Mouse (Mus musculus): ENCODE measurements around the gene Mtcl1.

Mtcl1 gene

DNA sequence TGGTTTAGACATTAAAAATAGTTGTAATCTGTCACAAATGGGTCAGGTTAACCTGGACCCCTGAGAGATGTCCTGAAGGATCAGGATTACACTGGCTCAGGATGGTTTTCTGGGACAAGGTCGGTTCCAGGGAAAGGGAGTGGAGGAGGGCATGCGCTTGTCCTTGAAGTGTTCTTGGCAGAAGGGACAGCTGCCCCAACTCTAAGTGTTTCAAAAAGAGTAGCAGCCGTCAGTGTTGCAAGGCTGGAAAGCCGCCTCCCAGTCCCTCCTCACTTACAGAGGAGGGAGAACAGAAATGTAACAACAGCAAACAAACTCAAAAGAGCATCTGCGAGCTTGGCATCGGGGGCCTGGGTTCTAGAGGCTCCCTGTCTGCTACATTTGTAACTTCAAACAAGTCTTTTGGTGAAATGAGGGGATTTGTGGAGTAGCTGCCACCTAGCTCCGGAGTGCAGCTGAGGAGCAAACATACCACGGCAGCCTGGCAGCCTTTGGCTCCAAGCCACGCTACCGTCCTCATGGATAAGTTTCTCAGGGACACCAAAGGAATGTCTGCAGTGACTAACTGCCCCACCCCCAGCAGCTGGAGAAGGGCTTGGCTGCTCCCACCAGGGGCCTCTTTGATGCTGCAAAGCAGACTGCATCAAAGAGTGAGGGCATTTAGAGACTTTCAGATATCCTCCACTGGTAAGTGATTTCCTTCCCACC is 44.5 kb downstream of the Mtcl1 start:
- peak; percentile 76 for DNase-seq

DNA sequence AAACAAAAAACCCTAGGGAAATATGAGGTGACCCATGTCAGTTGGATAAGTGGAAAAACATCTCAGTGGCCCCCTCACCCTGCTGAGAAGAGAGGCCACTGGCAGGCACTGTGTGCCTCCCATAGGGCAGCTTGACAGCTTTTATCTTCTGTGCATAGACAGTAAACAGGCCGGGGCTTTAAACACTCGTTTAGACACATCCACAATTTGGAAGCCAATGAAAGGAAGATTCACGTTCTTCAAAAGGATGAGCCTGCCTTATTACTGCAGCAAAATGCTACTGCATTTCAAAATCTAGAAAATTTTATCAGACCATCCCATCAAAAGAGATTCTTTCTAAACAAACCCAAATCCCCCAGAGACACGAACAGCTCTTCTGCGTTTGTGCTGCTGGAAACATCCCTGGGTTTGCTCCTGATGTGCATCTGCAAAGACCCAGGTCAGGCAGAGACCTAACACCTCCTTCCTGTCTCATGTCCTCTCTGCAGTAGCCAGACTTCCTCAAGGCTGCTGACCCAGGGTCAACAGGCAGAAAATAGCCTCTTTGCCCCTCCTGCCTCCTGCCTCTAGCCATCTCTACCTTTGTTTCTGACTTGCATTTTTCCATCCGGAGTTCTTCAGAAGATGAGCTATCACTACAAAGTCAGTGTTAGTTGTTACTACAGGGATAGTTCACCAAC is 46.6 kb downstream of the Mtcl1 start:
- peak; percentile 39 for DNase-seq

- DNase-seq: peak; percentile 24
Measured at GRCm38 (mm10) chr17:66401596-66402265, 47.8 kb downstream of the Mtcl1 start.

DNA sequence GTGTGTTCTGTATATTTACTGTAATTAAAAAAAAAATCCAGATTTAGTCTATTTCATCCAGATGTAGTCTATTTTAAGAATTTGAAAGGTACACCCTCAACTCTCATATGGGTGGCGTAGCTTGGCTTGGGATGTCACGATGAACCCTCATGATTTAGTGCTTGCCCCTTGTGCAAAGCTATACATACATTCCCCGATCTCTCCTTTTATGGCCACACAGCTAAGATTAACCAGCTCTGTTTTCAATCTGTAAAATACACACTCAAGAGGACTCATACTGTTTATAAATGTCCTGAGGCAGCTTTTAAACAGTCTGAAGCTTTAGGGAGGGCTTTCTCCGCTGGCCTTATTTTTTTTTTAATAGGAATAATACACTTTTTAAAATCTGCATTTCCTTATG is 49.8 kb downstream of the Mtcl1 start:
- DNase-seq: no peak

- no peak for DNase-seq
Measured at GRCm38 (mm10) chr17:66394571-66394970, 55.0 kb downstream of the Mtcl1 start.

- no peak for DNase-seq
Measured at GRCm38 (mm10) chr17:66388307-66388706, 61.2 kb downstream of the Mtcl1 start.

DNA sequence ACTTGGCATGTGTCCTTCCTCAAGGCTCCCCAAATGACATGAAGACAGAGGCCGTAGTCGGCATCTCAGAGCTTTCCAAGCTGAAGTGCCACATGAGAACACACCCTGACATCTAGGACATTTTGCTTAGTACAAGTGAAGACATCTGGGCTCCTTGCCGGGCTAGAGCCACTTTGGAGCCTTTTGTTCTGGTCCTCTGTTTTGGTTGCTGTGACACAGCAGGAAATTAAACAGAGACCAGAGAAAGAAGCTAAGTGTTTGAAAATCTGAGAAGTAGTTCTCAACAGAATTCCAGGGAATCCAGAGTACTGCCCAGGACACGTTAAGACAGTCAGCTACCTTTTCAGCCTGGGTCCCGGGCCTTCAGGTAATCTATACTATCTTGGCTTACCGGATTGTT is 68.2 kb downstream of the Mtcl1 start:
- no peak for DNase-seq

DNA sequence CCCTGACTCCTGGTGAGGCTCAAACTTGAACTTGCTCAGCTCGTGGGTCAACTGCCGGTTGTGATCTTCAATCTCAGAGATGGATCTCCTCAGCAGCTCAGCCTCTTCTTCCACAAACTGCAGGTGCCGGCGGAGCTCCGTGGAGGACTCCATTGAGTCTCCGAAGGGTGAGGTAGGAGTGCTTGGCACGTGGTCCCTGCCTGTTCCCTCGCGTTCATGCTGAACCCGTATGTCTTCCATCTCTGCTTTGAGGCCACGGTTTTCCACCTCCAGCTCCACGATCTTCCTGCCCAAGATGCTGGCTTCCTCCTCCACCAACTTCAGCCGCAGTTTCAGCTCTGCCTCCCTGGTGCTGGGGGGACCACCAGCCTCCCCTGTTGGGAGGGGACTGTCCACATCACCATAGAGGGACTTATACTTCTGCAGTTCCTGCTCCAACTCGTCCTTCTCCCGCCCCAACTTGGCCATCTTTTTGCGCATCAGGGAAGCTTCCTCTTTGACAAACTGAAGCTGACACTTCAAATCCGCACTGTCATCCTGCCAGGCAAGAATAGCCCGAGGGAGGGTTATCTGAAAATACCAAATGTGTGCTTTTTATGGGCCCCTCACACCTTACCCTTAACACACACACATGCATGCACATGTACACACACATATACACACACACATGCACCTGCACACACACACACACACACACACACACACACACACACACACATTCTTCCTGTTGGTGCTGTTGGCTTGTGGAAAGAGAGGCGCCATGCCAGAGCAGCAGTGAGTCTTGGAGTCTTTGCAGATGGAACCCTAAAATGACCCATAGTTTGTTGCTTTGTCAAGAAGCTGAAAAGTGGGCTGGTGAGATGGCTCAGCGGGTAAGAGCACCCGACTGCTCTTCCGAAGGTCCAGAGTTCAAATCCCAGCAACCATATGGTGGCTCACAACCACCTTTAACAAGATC is 69.4 kb downstream of the Mtcl1 start:
- DNase-seq: no peak

GRCm38 (mm10) chr17:66379308-66379707 is 70.2 kb downstream of the Mtcl1 start:
- no peak for DNase-seq

DNA sequence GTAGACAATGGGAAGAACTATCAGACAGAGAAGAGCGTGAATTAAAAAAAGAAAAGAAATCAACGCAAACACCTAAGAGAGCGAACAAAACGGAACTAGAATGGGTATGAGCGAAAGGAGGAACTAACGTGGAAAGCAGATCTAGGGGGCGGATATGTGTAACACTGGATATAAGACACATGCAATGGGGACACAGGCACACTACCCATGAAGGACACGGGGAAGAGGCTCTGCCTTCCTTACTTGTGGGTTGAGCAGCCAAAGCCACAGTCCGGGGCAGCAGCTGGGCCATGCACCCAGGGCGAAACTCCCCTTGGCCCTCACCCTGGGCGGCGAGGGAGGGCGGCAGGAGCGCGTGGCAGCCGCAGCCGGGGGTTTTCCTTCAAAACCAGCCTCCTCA is 71.4 kb downstream of the Mtcl1 start:
- DNase-seq: no peak

GRCm38 (mm10) chr17:66374633-66375272 is 74.8 kb downstream of the Mtcl1 start:
- peak; percentile 29 for DNase-seq

DNA sequence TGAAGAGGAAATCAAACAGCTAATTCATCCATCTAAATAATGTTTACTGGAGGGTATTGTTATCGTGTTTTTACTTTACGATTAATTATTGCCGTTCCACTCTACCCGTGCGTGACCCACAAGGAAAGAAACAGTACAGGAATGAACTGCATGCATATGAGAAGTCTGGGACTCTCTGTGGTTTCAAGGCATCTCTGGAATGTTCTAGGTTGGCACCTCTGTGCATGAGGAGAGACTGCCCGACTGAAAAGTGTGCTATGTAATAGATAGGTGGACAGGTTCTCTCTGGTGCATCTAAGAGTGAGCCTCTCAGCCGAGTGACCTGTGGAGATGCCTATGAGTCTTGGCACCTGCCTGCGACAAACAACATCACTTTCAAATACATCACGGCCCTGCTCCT is 78.7 kb downstream of the Mtcl1 start:
- no peak for DNase-seq

DNA sequence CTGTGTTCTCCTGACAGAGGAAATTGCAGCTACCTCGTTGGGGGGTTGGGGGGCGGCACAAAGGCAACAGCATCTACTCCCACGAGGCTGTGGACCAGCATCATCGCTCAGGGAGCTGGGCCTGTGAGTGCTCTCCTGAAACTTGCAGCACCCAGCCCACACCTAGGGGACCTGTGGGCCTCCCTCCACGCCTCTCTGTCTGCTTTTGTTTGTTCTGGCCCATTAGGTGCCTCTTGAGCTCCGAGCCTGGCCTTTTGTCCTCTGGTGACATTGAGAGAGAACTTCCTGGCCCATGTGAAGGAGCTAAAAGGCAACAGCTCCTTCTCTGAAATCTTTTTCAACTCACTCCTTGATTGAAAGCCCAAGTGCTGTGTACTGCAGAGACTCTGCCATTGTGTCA is 79.8 kb downstream of the Mtcl1 start:
- DNase-seq: no peak

GRCm38 (mm10) chr17:66368127-66368526 is 81.4 kb downstream of the Mtcl1 start:
- no peak for DNase-seq

DNA sequence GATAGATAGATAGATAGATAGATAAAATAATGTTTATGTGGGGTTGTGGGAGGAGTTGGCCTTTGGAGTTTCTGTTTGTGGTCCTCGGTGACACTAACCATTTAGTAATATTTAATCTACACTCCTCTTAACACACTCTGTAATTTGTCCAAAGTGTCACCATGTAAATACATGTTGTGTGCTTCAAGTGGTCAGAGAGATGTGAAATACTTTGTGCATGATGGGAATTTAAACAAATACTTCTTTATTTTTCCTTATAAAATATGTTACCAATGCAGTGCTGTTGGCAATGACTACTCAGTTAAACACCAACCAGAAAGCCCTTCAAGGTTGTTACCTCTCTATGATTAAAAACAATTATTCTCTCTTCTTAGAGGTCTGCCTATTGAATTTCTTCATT is 83.9 kb downstream of the Mtcl1 start:
- no peak for DNase-seq

- no peak for DNase-seq
Measured at GRCm38 (mm10) chr17:66365293-66365642, 84.3 kb downstream of the Mtcl1 start.

GRCm38 (mm10) chr17:66364525-66365292 is 84.8 kb downstream of the Mtcl1 start:
- DNase-seq: no peak

DNA sequence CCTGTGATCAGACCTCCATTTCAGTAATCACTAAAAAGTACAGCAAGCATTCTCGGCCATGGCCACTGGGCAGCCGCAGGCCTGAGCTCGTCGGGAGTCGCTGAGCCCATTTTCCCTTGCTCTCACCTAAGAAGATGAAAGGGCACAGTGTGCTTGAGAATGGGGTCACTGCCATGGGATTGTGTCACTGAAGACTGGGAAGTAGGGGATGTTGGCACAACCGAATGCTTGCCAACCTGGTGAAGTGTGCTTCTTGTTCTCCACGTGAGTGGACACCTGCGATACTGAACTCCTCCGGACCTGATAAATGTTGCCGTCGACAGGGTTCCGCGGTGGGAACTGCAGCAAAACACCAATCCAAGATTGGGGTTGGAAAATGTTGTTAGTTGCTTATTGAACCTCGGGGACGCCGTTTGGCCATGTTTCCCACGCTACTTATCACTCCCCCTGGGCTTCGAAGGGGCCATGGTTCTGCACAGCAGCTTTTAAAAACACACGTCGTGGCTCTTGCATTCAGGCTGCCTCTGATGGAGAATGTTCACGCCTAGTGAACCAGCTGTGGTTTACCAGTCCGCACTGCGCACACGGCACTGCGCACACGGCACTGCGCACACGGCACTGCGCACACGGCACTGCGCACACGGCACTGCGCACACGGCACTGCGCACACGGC is 85.6 kb downstream of the Mtcl1 start:
- no peak for DNase-seq

GRCm38 (mm10) chr17:66362287-66363016 is 87.1 kb downstream of the Mtcl1 start:
- no peak for DNase-seq

All from embryo, embryonic 11 days (tissue).